Mouse (Mus musculus) CH12.LX (cell line): ENCODE data around the gene Cbfa2t3. TPM values are rescaled to one million over a fixed set of nuclear protein-coding genes. Genes with fewer than 3 reads are reported as not detected.

Experiments used
- DNase-seq: peaks from one replicate; pipeline ENCODE4 v3.0.0-alpha.2; 2013; ENCODE audit errors: extremely low read depth
- H3K27ac ChIP-seq: 2 replicates; pipeline ENCODE4 v1.5.1; 2012; ENCODE audit warnings: low read depth, mild to moderate bottlenecking, control low read depth, moderate library complexity; ENCODE audit not compliant: insufficient read depth
- H3K27me3 ChIP-seq: replicated peaks from 2 replicates; pipeline ENCODE3; 2012; ENCODE audit warnings: inconsistent platforms
- H3K36me3 ChIP-seq, 2 experiments: replicated peaks in 1 of 2; 2 replicates each; pipeline versions ENCODE3 to v1.6.1; 2012; ENCODE audit warnings: inconsistent platforms in 1 of 2, low read length in 1 of 2, mild to moderate bottlenecking in 1 of 2, mixed read lengths in 1 of 2, moderate library complexity in 1 of 2; ENCODE audit not compliant: control insufficient read depth in 1 of 2, insufficient read depth in 1 of 2
- H3K4me1 ChIP-seq, 2 experiments: 2 replicates each; pipeline ENCODE4 v1.6.1; 2012; ENCODE audit warnings: inconsistent platforms in 1 of 2, moderate library complexity in 1 of 2; ENCODE audit not compliant: insufficient read depth in 2 of 2, control insufficient read depth in 1 of 2
- H3K4me2 ChIP-seq: 2 replicates; pipeline ENCODE4 v1.6.1; 2012; ENCODE audit warnings: low read depth, mild to moderate bottlenecking, control low read depth; ENCODE audit not compliant: poor library complexity, insufficient read depth, severe bottlenecking
- H3K4me3 ChIP-seq, 3 experiments: fragments of 150-350 bp in 1 of 3; sonication (generic) in 1 of 3; replicated peaks in 1 of 3; 2 replicates each; pipeline versions ENCODE3 to v1.5.1; 2011 to 2012; ENCODE audit warnings: low read depth in 2 of 3, low read length in 2 of 3, mild to moderate bottlenecking in 2 of 3, moderate library complexity in 2 of 3, control low read depth in 1 of 3, improper control_type of control experiment in 1 of 3, inconsistent platforms in 1 of 3, mixed read lengths in 1 of 3; ENCODE audit not compliant: poor library complexity in 1 of 3
- H3K79me2 ChIP-seq: replicated peaks from 2 replicates; pipeline ENCODE4 v1.6.1; 2012; ENCODE audit warnings: mild to moderate bottlenecking, moderate library complexity; ENCODE audit not compliant: control insufficient read depth, poor library complexity, insufficient read depth, severe bottlenecking; ENCODE audit errors: extremely low read depth
- H3K9ac ChIP-seq: 2 replicates; pipeline ENCODE4 v1.6.1; 2012; ENCODE audit warnings: low read depth, mild to moderate bottlenecking, control low read depth, moderate library complexity; ENCODE audit not compliant: insufficient read depth
- H3K9me3 ChIP-seq: replicated peaks from 2 replicates; pipeline ENCODE3; 2012; ENCODE audit warnings: low read length, inconsistent platforms, mixed read lengths
- BHLHE40 ChIP-seq: IDR thresholded peaks from 2 replicates; pipeline ENCODE4 v1.6.1; 2011; ENCODE audit warnings: mild to moderate bottlenecking, low read depth, low read length, improper control_type of control experiment
- CHD1 ChIP-seq: IDR thresholded peaks from 2 replicates; pipeline ENCODE4 v1.6.1; 2012; ENCODE audit warnings: low read depth, low read length, improper control_type of control experiment, inconsistent platforms
- ETS1 ChIP-seq: conservative IDR thresholded peaks from 2 replicates; pipeline ENCODE4 v1.6.1; 2012; ENCODE audit warnings: low read depth, mild to moderate bottlenecking, inconsistent platforms, low read length, improper control_type of control experiment, moderate library complexity
- HCFC1 ChIP-seq: IDR thresholded peaks from 2 replicates; pipeline ENCODE4 v1.6.1; 2012; ENCODE audit warnings: low read depth, mild to moderate bottlenecking, inconsistent platforms, low read length, improper control_type of control experiment
- IRF4 ChIP-seq: IDR thresholded peaks from 2 replicates; pipeline ENCODE4 v1.6.1; 2014; ENCODE audit warnings: low read depth, mild to moderate bottlenecking, inconsistent platforms, low read length, improper control_type of control experiment
- JUN ChIP-seq: IDR thresholded peaks from 2 replicates; pipeline ENCODE4 v1.6.1; 2011; ENCODE audit warnings: low read depth, mild to moderate bottlenecking, low read length, improper control_type of control experiment, moderate library complexity; ENCODE audit not compliant: insufficient read depth
- MAZ ChIP-seq: IDR thresholded peaks from 2 replicates; pipeline ENCODE4 v1.6.1; 2012; ENCODE audit warnings: low read depth, mild to moderate bottlenecking, inconsistent platforms, low read length, improper control_type of control experiment, moderate library complexity
- MYC ChIP-seq: IDR thresholded peaks from 2 replicates; pipeline ENCODE4 v1.6.1; 2011; ENCODE audit warnings: low read depth, mild to moderate bottlenecking, improper control_type of control experiment, low read length
- PAX5 ChIP-seq: IDR thresholded peaks from 2 replicates; pipeline ENCODE4 v1.6.1; 2012; ENCODE audit warnings: low read length, inconsistent platforms, mixed read lengths
- TBP ChIP-seq: conservative IDR thresholded peaks from 2 replicates; pipeline ENCODE4 v1.6.1; 2011; ENCODE audit warnings: low read depth, low read length, improper control_type of control experiment
- TCF12 ChIP-seq: IDR thresholded peaks from 2 replicates; pipeline ENCODE4 v1.6.1; 2014; ENCODE audit warnings: low read depth, mild to moderate bottlenecking, inconsistent platforms, low read length, improper control_type of control experiment
- UBTF ChIP-seq: IDR thresholded peaks from 2 replicates; pipeline ENCODE4 v1.6.1; 2012; ENCODE audit warnings: low read depth, mild to moderate bottlenecking, inconsistent platforms, low read length, improper control_type of control experiment, moderate library complexity
- USF1 ChIP-seq: IDR thresholded peaks from 2 replicates; pipeline ENCODE4 v1.6.1; 2014; ENCODE audit warnings: low read depth, mild to moderate bottlenecking, inconsistent platforms, low read length, improper control_type of control experiment
- USF2 ChIP-seq: conservative IDR thresholded peaks from 2 replicates; pipeline ENCODE4 v1.6.1; 2011; ENCODE audit warnings: low read depth, low read length, improper control_type of control experiment
- ZC3H11A ChIP-seq: IDR thresholded peaks from 2 replicates; pipeline ENCODE4 v1.6.1; 2012; ENCODE audit warnings: low read depth, mild to moderate bottlenecking, inconsistent platforms, low read length, improper control_type of control experiment
- dilution Hi-C: fragments of 300-500 bp; cut with MboI; formaldehyde crosslinking; loops from 2 replicates; pipeline ENCODE4 v1.14.3; 2020; ENCODE audit warnings: low sequenced_read_pairs; ENCODE audit not compliant: extremely low pct_unique_long_range_greater_than_20kb, extremely low pct_ligation_motif_present
- in situ Hi-C: fragments of 300-500 bp; cut with MboI; formaldehyde crosslinking; loops from 3 replicates; pipeline ENCODE4 v1.14.3; 2019; ENCODE audit warnings: low sequenced_read_pairs, low pct_ligation_motif_present, low pct_unique_long_range_greater_than_20kb, mixed read lengths
- polyA plus RNA-seq: library from polyadenylated mRNA; unstranded; fragments of >175 nt; gene quantifications from 2 replicates; pipeline ENCODE4 v1.2.1, GENCODE M21; 2012; ENCODE audit warnings: low read depth; ENCODE audit not compliant: insufficient read length
- total RNA-seq, 2 experiments: library from RNA; depleted of rRNA; stranded (reverse); fragments of 300-350 nt in 1 of 2; fragments of >200 nt in 1 of 2; gene quantifications; 2 replicates each; pipeline ENCODE4 v1.2.3; 2012 to 2014

The Cbfa2t3 gene
- total and polyA plus RNA-seq, 3 experiments, result 0.47 to 22.6 (median 2.1) TPM

DNA sequence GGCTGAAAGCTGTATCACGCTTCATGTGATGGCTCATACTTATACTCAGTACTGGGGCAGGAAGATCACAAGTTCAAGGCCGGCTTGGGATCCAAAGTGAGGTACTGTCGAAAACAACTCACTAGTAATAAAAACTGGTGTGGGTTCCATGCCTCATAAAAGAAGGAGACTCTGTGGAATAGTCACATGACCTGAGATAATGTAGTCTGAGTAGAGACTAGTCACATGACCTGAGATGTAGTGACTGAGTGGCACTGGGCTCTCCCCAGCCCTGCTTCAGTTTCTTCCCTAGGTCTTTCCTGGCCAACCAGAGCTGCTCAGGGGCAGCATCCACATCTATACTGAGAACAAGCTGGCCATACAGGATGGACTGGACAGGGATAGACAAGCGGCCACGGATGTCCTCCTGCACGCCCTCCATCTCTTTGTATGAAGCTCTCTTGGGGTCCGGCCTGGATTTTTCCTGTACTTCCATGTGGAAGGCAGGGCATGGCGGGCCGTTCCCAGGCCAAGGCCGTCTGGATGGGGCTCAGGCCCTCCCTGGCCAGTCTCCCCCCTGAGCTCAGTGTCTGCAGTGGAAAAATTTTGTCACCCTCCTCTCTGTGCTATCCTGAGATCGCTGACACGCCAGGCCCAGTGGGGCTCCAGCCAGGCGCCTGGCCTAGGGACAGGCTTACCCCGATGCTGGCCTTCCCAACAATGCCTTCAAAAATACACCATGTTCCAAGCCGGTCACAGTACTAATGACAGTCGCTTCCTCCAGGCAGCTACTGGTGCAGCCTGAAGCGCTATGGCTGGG, 74.9 kb downstream of the Cbfa2t3 start:
- H3K9ac ChIP-seq, result no peak overlapping the region
- TF ChIP-seq USF1 (peak; percentile 36), ETS1 (no peak), HCFC1 (no peak), MAZ (no peak), IRF4 (no peak), TBP (no peak), CHD1 (no peak), TCF12 (no peak), UBTF (no peak), MYC (no peak), USF2 (peak; percentile 63), PAX5 (no peak), BHLHE40 (no peak)
- TF ChIP-seq, all 38 proteins: peak for 2
- H3K79me2 ChIP-seq, result no peaks in the 10 kb centered on the region
- H3K4me2 ChIP-seq, result no peak overlapping the region
- H3K27ac ChIP-seq, result no peak overlapping the region
- no peak overlapping the region for H3K4me3 ChIP-seq
- no peaks in the 10 kb centered on the region for H3K27me3 ChIP-seq
- no peaks in the 10 kb centered on the region for H3K9me3 ChIP-seq
- DNase-seq, result no peak
- H3K36me3 ChIP-seq, result peaks cover 7 to 18% of the 10 kb centered on the region in 2 experiments
- dilution Hi-C loops, result no loop called here
- H3K4me1 ChIP-seq, result peaks cover 10 to 49% of the 10 kb centered on the region in 2 experiments
- in situ Hi-C loops, result loop anchor here (5.0 kb wide), 1 partner anchor 203 kb away; no protein-coding TSS in a partner anchor

GRCm38 (mm10) chr8:122622727-122623126, 76.2 kb downstream of the Cbfa2t3 start, which contains the start of gene Pabpn1l:
Gene Pabpn1l, minus strand, starts transcription at chr8:122622739.
- no peak within 1 kb of the TSS for H3K4me2 ChIP-seq
- no peaks in the 10 kb centered on the region for H3K27me3 ChIP-seq
- TF ChIP-seq MYC (no peak), JUN (no peak), ZC3H11A (no peak), CHD1 (no peak)
- TF ChIP-seq, all 38 proteins: peak for 0
- dilution Hi-C loops, result no loop called here
- DNase-seq, result no peak
- no peak within 1 kb of the TSS for H3K27ac ChIP-seq
- H3K79me2 ChIP-seq, result no peaks in the 10 kb centered on the region
- peaks cover 10 to 54% of the 10 kb centered on the region in 2 experiments for H3K4me1 ChIP-seq
- H3K9ac ChIP-seq, result no peak within 1 kb of the TSS
- H3K36me3 ChIP-seq, result peaks cover 0 to 5% of the 10 kb centered on the region in 2 experiments
- in situ Hi-C loops, result loop anchor here (5.0 kb wide), 1 partner anchor 205 kb away; no protein-coding TSS in a partner anchor
- no peaks in the 10 kb centered on the region for H3K9me3 ChIP-seq
- H3K4me3 ChIP-seq, result no peak within 1 kb of the TSS
